Mouse (Mus musculus) inflammation-experienced regulatory T-cells, adult 16 weeks (primary cell): ENCODE results near the gene Olfr975. TPM values are rescaled to one million over a fixed set of nuclear protein-coding genes. Genes with fewer than 3 reads are reported as not detected.

ENCODE experiments used
- polyA plus RNA-seq: library from polyadenylated mRNA; unstranded; fragments of 100-300 nt; shearing (Covaris generic); gene quantifications from one replicate; pipeline ENCODE4 v1.2.1, GENCODE M21; 2017

Gene Olfr975
- polyA plus RNA-seq: not detected

GRCm38 (mm10) chr9:39951946-39952345, at the start of gene Olfr975:
Olfr975 (minus strand) TSS chr9:39952046.

GRCm38 (mm10) chr9:39991813-39992212, 40.0 kb upstream of the Olfr975 start, which contains the start of gene Olfr978:
Olfr978 (plus strand) TSS chr9:39992113.

GRCm38 (mm10) chr9:39961033-39961432, 9.2 kb upstream of the Olfr975 start, which contains the start of gene Olfr976:
Olfr976 (minus strand) TSS chr9:39961133.

GRCm38 (mm10) chr9:39937201-39937600, 14.6 kb downstream of the Olfr975 start, which contains the start of gene Olfr974:
Olfr974 (plus strand) TSS chr9:39937501.

GRCm38 (mm10) chr9:39907036-39907435, 44.8 kb downstream of the Olfr975 start, which contains the start of gene Olfr229:
Olfr229 (plus strand) TSS chr9:39907336.

Other genes starting within 250 kb of the Olfr975 start
- not detected for gene Olfr149, start 244.9 kb downstream of the Olfr975 start, polyA plus RNA-seq
- not detected for gene Olfr965, start 240.7 kb downstream of the Olfr975 start, polyA plus RNA-seq
- not detected for gene Olfr150, start 221.1 kb downstream of the Olfr975 start, polyA plus RNA-seq
- gene Olfr967, start 205.8 kb downstream of the Olfr975 start, polyA plus RNA-seq: not detected
- not detected for gene Olfr968, start 168.8 kb downstream of the Olfr975 start, polyA plus RNA-seq
- gene Olfr969, start 161.1 kb downstream of the Olfr975 start, polyA plus RNA-seq: not detected
- gene Olfr970, start 143.2 kb downstream of the Olfr975 start, polyA plus RNA-seq: not detected
- not detected for gene Olfr971, start 115.2 kb downstream of the Olfr975 start, polyA plus RNA-seq
- not detected for gene Olfr972, start 85.6 kb downstream of the Olfr975 start, polyA plus RNA-seq
- not detected for gene Olfr229, start 44.7 kb downstream of the Olfr975 start, polyA plus RNA-seq
- 0.09 TPM for gene Olfr974, start 14.5 kb downstream of the Olfr975 start, polyA plus RNA-seq
- gene Olfr976, start 9.1 kb upstream of the Olfr975 start, polyA plus RNA-seq: not detected
- not detected for gene Olfr978, start 40.1 kb upstream of the Olfr975 start, polyA plus RNA-seq
- not detected for gene Olfr979, start 51.4 kb upstream of the Olfr975 start, polyA plus RNA-seq
- gene Olfr980, start 57.5 kb upstream of the Olfr975 start, polyA plus RNA-seq: not detected
- not detected for gene Olfr981, start 69.4 kb upstream of the Olfr975 start, polyA plus RNA-seq
- 0.05 TPM for gene Olfr982, start 121.8 kb upstream of the Olfr975 start, polyA plus RNA-seq
- not detected for gene Olfr983, start 141.5 kb upstream of the Olfr975 start, polyA plus RNA-seq
- gene Olfr984, start 162.2 kb upstream of the Olfr975 start, polyA plus RNA-seq: not detected
- not detected for gene Olfr985, start 178.1 kb upstream of the Olfr975 start, polyA plus RNA-seq
- not detected for gene Tmem225, start 196.1 kb upstream of the Olfr975 start, polyA plus RNA-seq
- not detected for gene Olfr986, start 228.9 kb upstream of the Olfr975 start, polyA plus RNA-seq
- 6.0 TPM for gene Zfp202, start 240.3 kb upstream of the Olfr975 start, polyA plus RNA-seq